Mouse (Mus musculus): ENCODE data around the gene Ovch2. TPM values are rescaled to one million over a fixed set of nuclear protein-coding genes. Genes with fewer than 3 reads are reported as not detected.
"Not testable (repeated sequence)": the region's sequence is repeated elsewhere in the genome, so short reads cannot be mapped to it uniquely, and the experiment has no call there.

The Ovch2 gene
- not detected in 2 replicates for polyA plus RNA-seq (2015; fragmentation: Nextera tagmentation; extraction: Ambion mirVana)

DNA sequence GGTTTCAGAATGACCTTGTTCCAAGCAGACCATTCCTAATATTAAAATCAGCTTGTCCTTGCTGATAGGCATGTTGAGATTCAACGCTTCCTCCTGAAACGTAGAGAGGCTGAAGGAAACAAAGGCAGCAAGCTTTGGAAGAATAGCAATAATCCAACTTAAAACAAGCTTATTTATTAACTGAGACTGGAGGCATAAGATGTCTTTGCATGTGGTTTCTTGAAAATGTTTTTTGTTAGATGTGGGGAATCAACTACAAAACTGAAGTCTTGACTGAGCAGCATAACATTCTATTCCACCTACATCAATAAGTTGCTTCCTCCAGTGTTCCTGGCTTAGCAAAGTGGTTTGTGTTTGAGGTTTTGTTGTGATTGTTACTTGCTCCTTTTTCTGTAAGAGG lies at the start of gene Ovch2:
TSS of gene Ovch2 (minus strand) at position 101 of the 400 bp plus-strand sequence.
- ATAC-seq (ENCODE audit: low FRiP score, low TSS enrichment), result no peak

DNA sequence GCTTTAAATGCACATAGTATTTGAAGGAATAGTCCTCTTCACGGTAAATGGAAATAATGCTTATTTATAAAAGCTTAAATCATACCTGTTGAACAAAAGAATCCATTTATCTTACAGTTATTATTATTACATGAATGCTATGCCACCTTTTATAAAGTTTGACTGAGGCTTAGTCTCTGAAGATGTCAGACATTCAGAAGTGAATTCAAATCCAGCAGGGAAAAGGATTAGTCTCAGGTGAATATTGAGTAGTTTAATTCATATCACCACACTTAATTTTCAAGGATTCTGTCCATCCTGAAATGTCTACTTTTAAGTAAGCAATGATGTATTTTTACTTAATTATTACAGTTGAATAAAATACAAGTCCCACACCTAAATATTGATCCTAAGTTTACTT lies 46.4 kb upstream of the Ovch2 start, which contains the start of gene Olfr470:
TSS of gene Olfr470 (minus strand) at position 101 of the 400 bp plus-strand sequence.
- WGBS, result 71% methylated on average over 1 of the region's 1 CpGs
- H3K9ac ChIP-seq (ENCODE audit: low read length), result not testable (repeated sequence)

More for the DNA sequence above, at the start of gene Ovch2:
- Histone ChIP-seq H3K4me3 (ENCODE audit: low read depth, low read length) (no peak within 1 kb of the TSS), H3K4me2 (replicated peaks; ENCODE audit: low read depth) (no peak within 1 kb of the TSS), H3K9me3 (ENCODE audit: control insufficient read depth, low read length) (no peaks in the 10 kb centered on the region), H3K9ac (ENCODE audit: low read length) (no peak within 1 kb of the TSS), H3K4me1 (replicated peaks; ENCODE audit: control insufficient read depth, insufficient read depth) (no peaks in the 10 kb centered on the region), H3K27ac (replicated peaks) (no peak within 1 kb of the TSS), H3K27me3 (ENCODE audit: control insufficient read depth, insufficient read depth, low read length) (no peaks in the 10 kb centered on the region), H3K36me3 (ENCODE audit: control insufficient read depth, insufficient read depth, low read length) (no peaks in the 10 kb centered on the region)
- no peak for DNase-seq (ENCODE audit: low spot score)
- no peak for TF ChIP-seq CTCF (IDR thresholded peaks at IDR 0.05; ENCODE audit: low read depth)
- no peak for TF ChIP-seq EP300 (optimal IDR thresholded peaks at IDR 0.05)
- 80% methylated on average over 2 of the region's 2 CpGs for WGBS

DNA sequence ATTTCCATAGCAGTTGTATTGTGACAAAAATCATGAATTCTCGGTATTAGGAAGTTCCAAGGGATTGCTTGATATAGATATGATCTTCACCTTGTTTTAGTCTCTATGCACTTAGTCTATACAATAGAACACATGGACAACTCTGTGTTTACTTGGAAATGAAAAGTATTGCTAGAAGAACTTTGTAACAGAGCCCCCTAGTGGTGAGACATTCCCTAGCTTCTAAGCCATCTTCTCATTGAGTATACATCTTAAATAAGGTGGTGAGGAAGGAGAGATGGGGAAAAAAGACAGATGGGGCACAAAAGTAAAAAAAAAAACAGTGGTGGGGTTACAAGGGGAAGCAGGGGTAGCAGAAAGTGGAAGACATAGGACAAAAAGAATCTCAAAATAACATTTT lies 40.7 kb upstream of the Ovch2 start:
- H3K4me3 ChIP-seq (ENCODE audit: low read depth, low read length), result no peak overlapping the region
- H3K4me1 ChIP-seq (replicated peaks; ENCODE audit: control insufficient read depth, insufficient read depth), result no peaks in the 10 kb centered on the region
- DNase-seq (ENCODE audit: low spot score) (no peak), ATAC-seq (ENCODE audit: low FRiP score, low TSS enrichment) (no peak)
- no peaks in the 10 kb centered on the region for H3K9me3 ChIP-seq (ENCODE audit: control insufficient read depth, low read length)
- no peak overlapping the region for H3K9ac ChIP-seq (ENCODE audit: low read length)
- WGBS, result 74% methylated on average over 1 of the region's 1 CpGs
- no peaks in the 10 kb centered on the region for H3K27me3 ChIP-seq (ENCODE audit: control insufficient read depth, insufficient read depth, low read length)
- H3K36me3 ChIP-seq (ENCODE audit: control insufficient read depth, insufficient read depth, low read length), result no peaks in the 10 kb centered on the region
- TF ChIP-seq EP300 (optimal IDR thresholded peaks at IDR 0.05), result no peak
- TF ChIP-seq CTCF (IDR thresholded peaks at IDR 0.05; ENCODE audit: low read depth), result peak; percentile 61
- no peak overlapping the region for H3K4me2 ChIP-seq (replicated peaks; ENCODE audit: low read depth)
- H3K27ac ChIP-seq (replicated peaks), result no peak overlapping the region

More for the DNA sequence above, 46.4 kb upstream of the Ovch2 start, which contains the start of gene Olfr470:
- H3K9me3 ChIP-seq (ENCODE audit: control insufficient read depth, low read length); H3K4me1 ChIP-seq (replicated peaks; ENCODE audit: control insufficient read depth, insufficient read depth); H3K36me3 ChIP-seq (ENCODE audit: control insufficient read depth, insufficient read depth, low read length); H3K4me2 ChIP-seq (replicated peaks; ENCODE audit: low read depth); H3K27ac ChIP-seq (replicated peaks); H3K4me3 ChIP-seq (ENCODE audit: low read depth, low read length); ATAC-seq (ENCODE audit: low FRiP score, low TSS enrichment); DNase-seq (ENCODE audit: low spot score); H3K27me3 ChIP-seq (ENCODE audit: control insufficient read depth, insufficient read depth, low read length): not testable (repeated sequence)

DNA sequence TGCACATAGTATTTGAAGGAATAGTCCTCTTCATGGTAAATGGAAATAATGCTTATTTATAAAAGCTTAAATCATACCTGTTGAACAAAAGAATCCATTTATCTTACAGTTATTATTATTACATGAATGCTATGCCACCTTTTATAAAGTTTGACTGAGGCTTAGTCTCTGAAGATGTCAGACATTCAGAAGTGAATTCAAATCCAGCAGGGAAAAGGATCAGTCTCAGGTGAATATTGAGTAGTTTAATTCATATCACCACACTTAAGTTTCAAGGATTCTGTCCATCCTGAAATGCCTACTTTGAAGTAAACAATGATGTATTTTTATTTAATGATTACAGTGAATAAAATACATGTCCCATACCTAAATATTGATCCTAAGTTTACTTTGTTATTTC lies 24.4 kb upstream of the Ovch2 start, which contains the start of gene Olfr469:
TSS of gene Olfr469 (minus strand) at position 101 of the 400 bp plus-strand sequence.
- not testable (repeated sequence) for DNase-seq (ENCODE audit: low spot score); H3K27ac ChIP-seq (replicated peaks); H3K4me2 ChIP-seq (replicated peaks; ENCODE audit: low read depth); H3K9me3 ChIP-seq (ENCODE audit: control insufficient read depth, low read length); H3K36me3 ChIP-seq (ENCODE audit: control insufficient read depth, insufficient read depth, low read length); H3K4me3 ChIP-seq (ENCODE audit: low read depth, low read length); H3K27me3 ChIP-seq (ENCODE audit: control insufficient read depth, insufficient read depth, low read length); H3K9ac ChIP-seq (ENCODE audit: low read length); H3K4me1 ChIP-seq (replicated peaks; ENCODE audit: control insufficient read depth, insufficient read depth); ATAC-seq (ENCODE audit: low FRiP score, low TSS enrichment)

DNA sequence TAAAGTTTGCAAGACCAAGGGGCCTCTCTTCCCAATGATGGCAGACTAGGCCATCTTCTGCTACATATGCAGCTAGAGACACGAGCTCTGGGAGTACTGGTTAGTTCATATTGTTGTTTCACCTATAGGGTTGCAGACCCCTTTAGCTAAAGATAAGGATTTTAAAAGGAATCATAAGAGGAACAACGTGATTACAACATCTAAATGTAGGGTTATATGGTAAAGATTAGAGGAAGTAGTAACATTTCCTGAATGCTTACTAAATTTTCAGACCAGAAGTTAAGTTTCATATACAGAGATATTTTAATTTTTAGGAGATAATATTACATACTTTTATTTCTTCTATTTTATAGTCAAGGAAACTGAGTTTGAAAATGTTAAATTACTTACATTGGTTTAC lies 22.9 kb upstream of the Ovch2 start:
- H3K9me3 ChIP-seq (ENCODE audit: control insufficient read depth, low read length); H3K4me2 ChIP-seq (replicated peaks; ENCODE audit: low read depth); DNase-seq (ENCODE audit: low spot score); H3K9ac ChIP-seq (ENCODE audit: low read length); H3K27me3 ChIP-seq (ENCODE audit: control insufficient read depth, insufficient read depth, low read length); H3K4me1 ChIP-seq (replicated peaks; ENCODE audit: control insufficient read depth, insufficient read depth); H3K27ac ChIP-seq (replicated peaks); H3K36me3 ChIP-seq (ENCODE audit: control insufficient read depth, insufficient read depth, low read length); ATAC-seq (ENCODE audit: low FRiP score, low TSS enrichment); H3K4me3 ChIP-seq (ENCODE audit: low read depth, low read length): not testable (repeated sequence)
- 62% methylated on average over 2 of the region's 2 CpGs for WGBS

DNA sequence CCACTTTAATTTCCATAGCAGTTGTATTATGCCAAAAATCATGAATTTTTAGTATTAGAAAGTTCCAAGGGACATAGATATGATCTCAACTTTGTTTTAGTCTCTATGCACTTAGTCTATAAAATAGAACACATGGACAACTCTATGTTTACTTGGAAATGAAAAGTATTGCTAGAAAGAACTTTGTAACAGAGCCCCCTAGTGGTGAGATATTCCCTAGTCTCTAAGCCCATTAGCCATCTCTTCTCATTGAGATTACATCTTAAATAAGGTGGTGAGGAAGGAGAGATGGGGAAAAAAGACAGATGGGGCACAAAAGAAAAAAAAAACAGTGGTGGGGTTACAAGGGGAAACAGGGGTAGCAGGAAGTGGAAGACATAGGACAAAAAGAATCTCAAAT lies 18.4 kb upstream of the Ovch2 start:
- Histone ChIP-seq H3K9ac (ENCODE audit: low read length) (no peak overlapping the region), H3K4me3 (ENCODE audit: low read depth, low read length) (no peak overlapping the region), H3K36me3 (ENCODE audit: control insufficient read depth, insufficient read depth, low read length) (no peaks in the 10 kb centered on the region), H3K4me1 (replicated peaks; ENCODE audit: control insufficient read depth, insufficient read depth) (no peaks in the 10 kb centered on the region), H3K27me3 (ENCODE audit: control insufficient read depth, insufficient read depth, low read length) (no peaks in the 10 kb centered on the region), H3K27ac (replicated peaks) (no peak overlapping the region), H3K9me3 (ENCODE audit: control insufficient read depth, low read length) (no peaks in the 10 kb centered on the region), H3K4me2 (replicated peaks; ENCODE audit: low read depth) (no peak overlapping the region)
- DNase-seq (ENCODE audit: low spot score) (no peak), ATAC-seq (ENCODE audit: low FRiP score, low TSS enrichment) (no peak)
- TF ChIP-seq EP300 (optimal IDR thresholded peaks at IDR 0.05) (no peak), CTCF (IDR thresholded peaks at IDR 0.05; ENCODE audit: low read depth) (peak; percentile 63)

Measured in stomach, postnatal 0 days (tissue).